Mouse (Mus musculus) induced T-regulatory cell, adult 2 months (primary cell): ENCODE data around the gene Anpep.
"Not testable (repeated sequence)": the region's sequence is repeated elsewhere in the genome, so short reads cannot be mapped to it uniquely, and the experiment has no call there.

Experiments
- DNase-seq: peaks from one replicate; pipeline ENCODE4 v3.0.0-alpha.2; 2012; ENCODE audit warnings: low read depth

The Anpep gene

DNA sequence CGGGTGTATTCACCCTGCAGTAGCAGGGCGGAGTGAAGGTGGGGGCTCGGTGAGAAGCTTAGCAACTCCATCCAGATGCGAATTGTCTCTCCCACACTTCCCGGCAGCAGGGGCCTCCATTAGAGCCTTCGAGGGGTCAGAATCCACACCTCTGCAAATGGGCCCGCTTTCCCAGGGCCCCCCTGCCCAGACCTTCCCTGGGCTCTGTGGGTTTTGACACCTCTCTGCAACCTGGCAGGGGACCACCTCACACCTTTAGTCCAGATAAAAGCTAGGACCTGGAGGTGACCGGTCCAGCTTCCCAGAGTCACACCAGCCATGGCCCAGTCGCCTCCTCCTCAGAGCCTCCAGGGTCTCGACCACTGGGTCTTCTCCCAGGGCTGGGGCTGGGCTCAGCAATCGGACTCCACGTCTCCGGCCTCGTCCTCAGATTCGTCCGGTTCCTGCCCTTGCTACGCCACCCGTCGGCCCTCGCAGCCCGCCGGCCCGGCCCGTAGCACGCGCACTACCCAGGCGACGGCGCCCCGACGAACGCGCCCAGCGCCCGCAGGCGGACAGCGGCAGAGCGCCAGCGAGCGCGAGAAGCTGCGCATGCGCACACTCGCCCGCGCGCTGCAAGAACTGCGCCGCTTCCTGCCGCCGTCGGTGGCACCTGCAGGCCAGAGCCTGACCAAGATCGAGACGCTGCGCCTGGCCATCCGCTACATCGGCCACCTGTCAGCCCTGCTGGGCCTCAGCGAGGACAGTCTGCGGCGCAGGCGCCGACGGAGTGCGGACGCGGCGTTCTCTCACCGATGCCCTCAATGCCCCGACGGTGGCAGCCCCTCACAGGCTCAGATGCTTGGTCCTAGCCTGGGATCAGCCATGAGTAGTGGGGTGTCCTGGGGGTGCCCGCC is 50.0 kb downstream of the Anpep start, which contains the start of gene Mesp2:
Mesp2 (plus strand) TSS at position 117 of the 896 bp plus-strand sequence.
- peak; percentile 84 for DNase-seq

DNA sequence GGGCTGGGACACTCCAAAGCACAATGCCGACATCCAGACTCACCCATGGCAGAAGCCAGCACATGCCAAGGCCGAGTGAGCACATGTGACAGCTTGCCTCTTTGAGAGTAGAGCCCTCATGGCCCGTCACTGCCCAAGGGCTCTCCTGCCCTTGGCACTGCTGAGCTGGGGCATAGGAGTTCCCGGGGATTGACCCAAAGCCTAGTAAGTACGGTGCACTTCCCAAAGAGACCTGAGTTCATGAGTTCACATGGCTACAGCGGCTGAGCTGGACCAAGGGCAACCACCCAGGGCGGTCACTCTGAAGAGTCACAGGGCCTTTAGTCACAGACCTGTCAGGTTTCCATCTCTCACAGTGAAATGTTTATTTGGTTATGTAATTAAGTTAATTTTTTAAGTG is 52.3 kb downstream of the Anpep start:
- no peak for DNase-seq

DNA sequence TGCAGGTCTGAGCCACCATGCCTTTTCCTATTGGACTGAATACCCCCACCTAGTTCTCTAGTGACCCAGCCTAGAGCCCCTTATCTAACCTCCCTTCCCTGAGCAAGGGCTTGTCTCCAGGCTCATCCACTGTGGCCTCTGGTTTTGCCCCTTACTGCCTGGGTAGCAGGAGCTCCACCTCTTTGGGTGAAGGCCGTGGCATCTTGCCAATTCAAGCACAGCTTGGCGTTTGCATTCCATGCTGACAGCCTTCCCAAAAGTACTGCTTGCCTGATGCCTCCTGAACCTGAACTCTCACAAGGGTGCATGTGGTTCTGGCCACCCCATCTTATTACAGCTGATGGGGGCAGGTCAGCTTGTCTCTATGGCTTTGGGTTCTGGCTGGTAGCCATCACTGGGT is 57.0 kb downstream of the Anpep start:
- no peak for DNase-seq

DNA sequence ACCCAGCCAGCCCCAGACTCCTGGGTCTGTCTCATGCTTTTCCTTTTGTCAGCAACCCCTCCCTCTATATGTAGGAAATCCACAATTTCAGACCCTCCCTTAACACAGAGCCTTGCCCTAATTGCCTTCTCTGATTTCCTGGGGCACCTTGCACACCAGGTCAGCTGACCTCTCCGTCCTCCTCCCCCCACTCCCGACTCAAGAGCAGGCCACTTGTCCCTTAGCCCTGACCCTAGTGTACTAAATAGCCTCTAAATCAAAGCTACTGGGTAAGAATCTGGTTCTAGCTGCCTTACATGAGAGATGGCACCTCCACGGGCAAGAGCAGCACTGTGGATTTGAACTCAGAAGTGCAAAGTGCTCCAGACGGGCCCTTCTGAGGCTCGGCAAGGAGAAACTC is 58.8 kb downstream of the Anpep start:
- DNase-seq = no peak

DNA sequence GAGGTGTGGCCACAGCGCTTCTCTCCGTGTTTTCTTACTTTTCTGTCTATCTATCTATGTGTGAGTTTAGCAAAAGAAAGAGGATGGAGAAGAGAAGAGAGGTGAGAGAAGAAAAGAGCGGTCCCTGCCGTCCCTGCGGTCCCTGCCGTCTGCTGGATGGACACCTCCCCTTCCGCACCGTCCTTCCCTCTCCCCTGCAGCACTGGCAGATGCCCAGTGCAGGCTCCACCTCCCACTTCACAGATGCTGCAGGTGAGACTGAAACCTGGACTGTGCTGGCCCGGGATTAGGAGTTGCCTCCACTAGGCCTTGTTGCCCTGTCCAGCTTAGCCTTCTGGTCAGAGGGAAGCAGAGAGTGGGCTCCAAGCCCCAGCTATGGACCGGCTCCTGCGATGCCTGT is 59.5 kb downstream of the Anpep start:
- DNase-seq = no peak

DNA sequence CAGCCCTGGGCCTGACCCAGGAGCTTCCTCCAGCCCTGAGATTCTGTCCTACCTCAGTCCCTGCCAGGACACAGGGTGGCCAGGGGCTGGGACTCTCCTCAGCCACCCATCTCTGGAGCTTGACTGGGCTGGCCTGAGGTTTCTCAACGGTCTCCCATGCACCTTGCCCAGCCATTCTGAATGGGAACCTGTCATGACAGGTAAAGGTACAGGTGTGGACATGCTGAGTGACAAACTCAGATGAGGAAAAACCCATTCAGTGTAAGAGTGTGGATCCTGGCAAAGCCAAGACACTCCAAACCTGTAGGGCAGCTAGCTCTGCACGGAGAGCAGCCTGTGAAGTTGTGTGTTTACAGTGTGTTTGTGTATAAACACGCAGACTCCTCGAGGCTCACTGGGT is 60.5 kb downstream of the Anpep start:
- no peak for DNase-seq

DNA sequence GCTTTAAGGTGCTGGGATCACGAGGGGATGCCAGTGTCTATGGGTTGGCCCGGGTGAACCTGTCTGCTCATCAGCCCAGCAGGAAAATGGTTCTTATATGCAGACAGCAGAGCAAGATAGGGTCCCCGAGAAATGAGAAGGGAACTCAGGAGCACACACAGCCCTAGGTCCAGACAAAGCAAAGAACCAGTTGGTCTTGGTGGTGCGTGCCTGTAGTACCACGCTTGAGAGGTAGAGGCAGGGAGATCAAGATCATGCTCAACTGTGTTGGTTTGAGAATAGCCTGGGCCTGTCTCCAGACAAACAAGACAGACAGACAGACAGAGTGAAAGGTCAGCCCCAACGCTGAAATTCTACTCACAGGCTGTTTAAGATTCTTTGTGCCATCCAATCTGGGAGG is 61.4 kb downstream of the Anpep start:
- no peak for DNase-seq

DNA sequence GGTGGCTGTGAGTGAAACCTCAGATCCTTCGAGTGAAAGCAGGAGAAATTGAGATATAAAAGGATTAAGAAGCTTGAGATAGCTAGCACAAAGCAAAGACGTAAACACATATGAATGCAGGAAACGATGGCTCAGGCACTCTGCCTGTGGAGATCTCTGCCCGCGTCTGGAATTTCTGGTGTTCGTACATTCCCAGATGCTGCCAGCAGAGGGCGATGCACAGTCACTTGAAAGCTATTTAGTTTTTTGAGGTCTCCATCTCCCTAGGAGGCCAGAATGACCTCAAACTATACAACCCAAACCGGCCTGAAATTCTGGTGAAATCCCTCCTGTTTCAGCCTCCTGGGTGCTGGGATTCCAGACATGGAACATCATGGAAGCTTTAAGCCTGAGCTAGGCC is 61.8 kb downstream of the Anpep start:
- DNase-seq = peak; percentile 72

DNA sequence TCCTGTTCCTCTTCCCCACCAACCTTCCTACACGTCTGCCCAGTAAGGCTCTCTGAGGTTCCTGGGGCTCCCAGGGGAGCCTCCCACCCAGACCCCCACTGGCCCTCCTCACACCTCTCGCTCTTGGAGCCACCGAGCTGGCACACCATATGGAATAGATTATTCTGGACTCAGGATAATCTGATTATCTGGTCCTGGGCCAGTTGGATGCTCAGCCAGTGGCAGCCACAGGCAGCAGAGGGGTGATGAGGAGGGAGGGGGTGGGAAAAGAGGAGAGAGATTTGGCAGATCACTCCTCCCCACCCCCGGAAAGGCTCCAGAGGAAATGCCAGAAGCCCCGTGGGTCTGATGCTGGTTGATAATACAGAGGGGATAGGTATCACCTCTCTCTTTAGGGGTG is 62.3 kb downstream of the Anpep start:
- DNase-seq = no peak

DNA sequence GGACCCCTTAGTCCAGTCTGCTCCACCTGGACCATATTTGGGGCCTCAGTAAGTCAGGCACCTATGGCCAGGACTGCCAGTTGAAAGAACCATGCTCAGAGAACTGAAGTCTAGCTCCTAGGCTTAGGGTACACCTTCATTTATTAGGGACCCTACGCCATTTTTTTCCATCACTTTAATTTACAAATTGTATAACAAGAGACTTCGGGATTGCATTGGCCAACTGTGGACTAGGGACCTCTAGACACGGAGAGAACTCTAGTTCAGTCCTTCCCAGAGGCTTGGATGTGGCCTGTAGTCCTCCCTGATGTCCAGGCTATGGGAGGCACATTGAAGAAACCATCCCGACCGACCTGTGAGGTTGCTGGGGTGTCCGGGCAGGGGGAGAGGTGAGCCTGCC is 67.2 kb downstream of the Anpep start, which contains the start of gene Mesp1:
Mesp1 (minus strand) TSS at position 101 of the 400 bp plus-strand sequence.
- no peak for DNase-seq

DNA sequence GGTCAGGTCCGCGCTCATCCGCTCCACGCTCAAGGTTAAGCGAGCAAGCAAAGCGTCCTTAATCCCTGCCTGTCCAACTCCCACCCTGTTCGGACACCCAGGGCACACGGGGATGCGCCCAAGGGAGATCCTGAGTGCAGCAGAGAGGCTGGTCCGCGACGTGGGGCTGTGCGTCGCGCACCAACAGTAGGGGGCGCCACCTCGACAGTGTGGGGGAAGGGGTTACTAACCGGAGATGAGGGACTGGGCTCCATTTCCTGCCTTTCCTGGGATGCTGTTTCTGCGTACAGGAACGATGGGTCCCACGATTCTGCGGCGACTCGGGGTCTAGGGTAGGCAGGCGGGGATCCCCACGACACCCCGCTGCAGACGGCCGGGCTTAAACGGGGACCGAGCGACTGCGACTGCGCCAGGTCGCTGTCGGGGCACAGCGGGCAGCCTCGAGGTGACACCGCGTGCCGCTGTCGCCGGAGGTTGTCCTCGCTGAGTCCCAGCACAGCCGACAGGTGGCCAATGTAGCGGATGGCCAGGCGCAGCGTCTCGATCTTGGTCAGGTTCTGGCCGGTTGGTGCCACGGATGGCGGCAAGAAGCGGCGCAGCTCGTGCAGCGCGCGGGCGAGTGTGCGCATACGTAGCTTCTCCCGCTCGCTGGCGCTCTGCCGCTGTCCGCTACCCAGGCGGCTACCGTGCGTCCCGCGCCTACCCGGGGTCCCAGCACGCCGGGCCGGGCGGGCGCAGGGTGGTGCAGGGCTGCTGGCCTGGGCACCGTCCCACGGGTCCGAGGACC is 68.0 kb downstream of the Anpep start:
- DNase-seq = peak; percentile 42

DNA sequence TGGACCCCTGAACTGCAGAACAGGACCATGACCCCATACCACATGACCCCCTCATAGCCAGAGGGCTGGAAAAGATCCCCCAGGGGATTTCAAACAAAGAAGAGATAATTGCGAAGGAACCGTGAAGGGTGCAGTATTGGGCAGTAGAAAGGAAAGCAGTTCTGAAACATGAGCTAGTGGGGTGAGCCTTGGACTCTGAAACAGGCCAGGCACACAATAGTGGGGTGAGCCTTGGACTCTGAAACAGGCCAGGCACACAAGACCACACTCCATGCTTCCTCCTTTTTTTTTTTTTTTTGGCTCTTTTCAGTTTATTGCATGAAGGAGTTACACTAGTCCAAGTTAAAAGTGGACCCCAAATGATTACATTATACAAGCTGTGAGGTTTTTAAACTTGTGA is 71.0 kb downstream of the Anpep start:
- DNase-seq = not testable (repeated sequence)

DNA sequence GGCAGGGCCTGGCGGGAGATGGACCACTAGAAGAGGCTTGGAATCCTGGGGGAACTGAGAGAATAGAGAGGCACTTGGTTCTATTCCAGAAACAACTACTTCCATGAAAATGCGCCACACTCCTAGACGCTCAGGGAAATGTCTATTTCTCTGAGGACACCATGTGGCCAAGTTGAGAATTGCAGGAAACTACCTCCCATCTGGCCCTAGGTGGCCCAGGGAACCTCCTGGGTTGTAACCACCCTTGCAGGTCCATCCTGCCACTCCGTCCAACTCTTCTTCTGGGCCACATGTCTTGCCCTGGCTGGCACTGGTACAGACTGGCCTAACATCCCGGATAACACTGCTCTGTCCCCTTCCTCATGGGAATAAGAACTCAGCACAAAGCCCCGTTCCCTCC is 74.6 kb downstream of the Anpep start:
- peak; percentile 77 for DNase-seq

DNA sequence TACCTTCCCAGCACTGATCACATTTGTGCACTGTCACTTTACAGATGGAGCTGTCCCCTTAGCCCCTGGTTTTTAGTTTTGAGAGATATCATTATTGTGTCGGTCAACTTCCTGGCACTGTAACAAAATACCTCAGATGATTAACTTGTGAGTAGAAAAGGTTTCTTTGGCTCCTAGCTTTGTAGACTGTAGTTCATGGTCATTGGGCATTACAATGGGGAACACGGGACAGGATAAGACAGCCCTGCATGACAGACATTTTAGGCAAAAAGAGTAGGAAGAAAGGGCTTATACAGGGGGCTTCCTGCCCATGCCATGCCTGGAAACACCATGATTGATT is 78.4 kb downstream of the Anpep start:
- DNase-seq = no peak

DNA sequence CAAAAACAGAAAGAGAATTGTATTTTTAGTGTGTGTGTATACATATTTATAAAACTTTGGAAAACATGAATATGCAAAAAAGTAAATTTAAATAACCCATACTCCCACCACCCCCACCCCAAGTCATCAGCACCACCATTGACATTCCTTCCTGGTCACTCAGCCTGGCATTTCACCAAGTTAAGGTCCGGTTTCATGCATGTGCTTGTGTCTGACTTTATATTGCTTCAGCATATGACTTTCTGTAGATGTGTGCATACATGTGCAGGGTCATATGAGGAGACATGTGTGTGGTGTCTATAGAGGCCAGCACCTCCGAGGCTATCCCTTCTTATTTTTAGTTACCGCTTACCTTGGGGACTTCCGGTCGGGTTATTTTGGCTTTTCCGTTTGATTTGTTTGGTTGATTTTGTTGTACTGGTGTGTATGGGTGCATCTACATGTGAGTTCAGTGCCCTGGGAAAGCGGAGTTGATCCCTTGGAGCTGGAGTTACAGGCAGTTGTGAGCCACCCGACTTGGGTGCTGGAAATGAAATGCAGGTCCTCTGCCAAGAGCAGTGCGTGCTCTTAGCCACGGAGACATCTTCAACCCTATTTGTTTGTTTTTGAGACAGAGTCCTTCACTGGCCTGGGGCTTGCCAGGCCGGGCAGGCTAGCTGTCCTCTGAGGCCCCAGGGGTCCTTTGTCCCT is 78.9 kb downstream of the Anpep start:
- DNase-seq = no peak

DNA sequence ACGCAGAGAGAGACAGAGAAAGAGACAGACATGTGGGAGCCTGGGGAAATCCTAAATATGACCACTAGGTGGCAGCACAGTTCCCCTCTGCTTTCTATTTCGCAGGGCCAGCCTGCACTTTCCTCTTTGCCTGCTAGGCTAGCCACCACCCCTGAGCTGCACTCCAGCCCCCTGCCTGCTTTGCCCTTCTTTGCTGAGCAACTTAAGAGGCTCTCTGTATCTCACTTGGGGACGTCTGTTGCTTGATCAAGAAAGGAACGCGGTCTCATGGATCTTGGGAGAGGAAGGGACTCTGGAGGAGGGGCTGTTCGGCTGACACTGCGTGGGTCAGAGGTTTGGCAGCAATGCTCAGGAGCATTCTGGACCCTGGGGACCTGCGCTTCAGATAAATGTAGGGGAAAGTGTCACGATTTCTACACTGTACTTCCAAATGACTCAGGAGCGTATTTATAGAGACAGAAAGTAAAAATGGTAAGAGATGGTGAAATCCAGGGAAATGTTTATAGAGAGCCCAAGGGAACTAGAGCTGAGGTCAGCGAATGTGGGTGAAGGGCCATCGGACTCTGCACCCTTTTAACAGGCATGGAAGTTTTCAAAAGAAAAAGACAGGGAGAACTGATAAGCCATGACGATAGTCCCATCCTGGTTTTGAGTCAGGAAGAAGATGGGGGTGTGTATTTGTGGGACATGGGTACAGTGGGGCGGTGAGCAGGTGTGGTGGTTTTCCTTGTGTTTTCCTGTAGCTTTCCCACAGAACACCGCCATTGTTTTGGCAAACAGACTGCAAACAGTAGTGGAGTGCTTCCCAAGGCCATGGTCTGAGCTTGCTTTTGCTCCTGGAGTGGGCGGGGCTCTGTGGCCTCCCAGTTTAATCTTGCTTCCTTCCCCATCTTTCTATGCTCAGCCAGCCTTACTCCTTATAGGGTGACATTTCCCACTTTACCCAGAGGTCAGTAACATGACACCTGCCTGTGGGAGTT is 79.9 kb downstream of the Anpep start:
- DNase-seq = peak; percentile 83
